In the genomic region with DNA sequence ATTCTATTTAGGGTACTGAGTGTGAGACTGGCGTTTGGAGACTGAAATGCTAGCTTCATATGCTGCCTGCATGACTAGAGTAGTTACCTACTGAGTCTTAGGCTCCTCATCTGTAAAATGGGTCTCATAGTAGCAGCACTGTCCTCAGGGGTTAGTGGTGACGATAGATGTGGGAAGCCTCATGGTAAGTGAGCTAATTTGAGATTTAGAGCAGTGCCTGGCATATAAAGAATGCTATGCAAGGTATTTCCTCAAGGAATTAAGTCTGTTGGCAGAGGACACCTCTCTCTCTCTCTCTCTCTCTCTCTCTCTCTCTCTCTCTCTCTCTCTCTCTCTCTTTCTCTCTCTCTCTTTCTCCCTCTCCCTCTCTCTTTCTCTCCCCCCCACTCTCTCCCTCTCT, we compare ENCODE assay signal across 18 mouse cellular contexts.
A peak's percentile ranks its signal among the peaks of the same experiment; 100 is the strongest.
DNase-seq lines count a peak whose midpoint lies in the region; ATAC-seq and TF ChIP-seq lines count a peak whose summit lies in the region.
"Had no signal": no experiment of that assay in that cellular context is flagged by ENCODE, and none has a peak within 500 bp of the region (broad histone marks: within the 10 kb centered on the region; RNA-seq: fewer than 3 reads in every experiment).

No protein-coding gene starts in this region.

- no peaks in the 10 kb centered on the region for H3K9me3 ChIP-seq in heart, embryonic 12.5 days (replicated peaks)
- H3K9me3 ChIP-seq in intestine, embryonic 14.5 days (ENCODE audit: control insufficient read depth, low read length): no peaks in the 10 kb centered on the region
- no peaks in the 10 kb centered on the region for H3K9me3 ChIP-seq in intestine, embryonic 16.5 days (ENCODE audit: control insufficient read depth, low read length)
- H3K9me3 ChIP-seq: embryonic facial prominence, embryonic 13.5 days; forebrain, embryonic 13.5 days; hindbrain, embryonic 12.5 days had no signal

- H3K36me3 ChIP-seq in heart, embryonic 12.5 days: no peaks in the 10 kb centered on the region
- H3K36me3 ChIP-seq in intestine, embryonic 14.5 days (ENCODE audit: control insufficient read depth, insufficient read depth, low read length): no peaks in the 10 kb centered on the region
- no peaks in the 10 kb centered on the region for H3K36me3 ChIP-seq in intestine, embryonic 16.5 days (ENCODE audit: control insufficient read depth, insufficient read depth, low read length)
- no peaks in the 10 kb centered on the region for H3K36me3 ChIP-seq in myocyte (ENCODE audit: control insufficient read depth, insufficient read depth)
- H3K36me3 ChIP-seq: embryonic facial prominence, embryonic 13.5 days; hindbrain, embryonic 12.5 days had no signal

- H3K4me3 ChIP-seq in heart, embryonic 12.5 days: no peak overlapping the region
- H3K4me3 ChIP-seq in intestine, embryonic 14.5 days (ENCODE audit: low read depth, low read length): no peak overlapping the region
- H3K4me3 ChIP-seq in intestine, embryonic 16.5 days (ENCODE audit: low read length): no peak overlapping the region
- H3K4me3 ChIP-seq in myocyte: no peak overlapping the region
- H3K4me3 ChIP-seq: embryonic facial prominence, embryonic 13.5 days; forebrain, embryonic 13.5 days; hindbrain, embryonic 12.5 days had no signal

- WGBS in heart, embryonic 12.5 days: 65% methylated on average over 2 of the region's 2 CpGs
- 69% methylated on average over 2 of the region's 2 CpGs for WGBS in intestine, embryonic 14.5 days
- 64% methylated on average over 2 of the region's 2 CpGs for WGBS in intestine, embryonic 16.5 days

- peak overlapping the region; percentile 70 for H3K27ac ChIP-seq in heart, embryonic 12.5 days (ENCODE audit: poor library complexity, severe bottlenecking)
- peak overlapping the region; percentile 77; the same call in 1 of the 2 replicates for H3K27ac ChIP-seq in intestine, embryonic 14.5 days (ENCODE audit: low read depth)
- no peak overlapping the region for H3K27ac ChIP-seq in intestine, embryonic 16.5 days (ENCODE audit: low read length)
- H3K27ac ChIP-seq: embryonic facial prominence, embryonic 13.5 days; forebrain, embryonic 13.5 days; hindbrain, embryonic 12.5 days had no signal

- no peak overlapping the region for H3ac ChIP-seq in myocyte (ENCODE audit: control insufficient read depth, insufficient read length)

- peaks cover 23% of the 10 kb centered on the region for H3K4me1 ChIP-seq in heart, embryonic 12.5 days (replicated peaks)
- H3K4me1 ChIP-seq in intestine, embryonic 14.5 days (replicated peaks; ENCODE audit: control insufficient read depth, insufficient read depth, low read length): no peaks in the 10 kb centered on the region
- no peaks in the 10 kb centered on the region; the same call in 1 of the 2 replicates for H3K4me1 ChIP-seq in intestine, embryonic 16.5 days (ENCODE audit: control insufficient read depth, insufficient read depth, low read length)
- H3K4me1 ChIP-seq: hindbrain, embryonic 12.5 days had no signal

- H3K27me3 ChIP-seq in heart, embryonic 12.5 days (replicated peaks): no peaks in the 10 kb centered on the region
- no peaks in the 10 kb centered on the region for H3K27me3 ChIP-seq in intestine, embryonic 14.5 days (replicated peaks; ENCODE audit: control insufficient read depth, insufficient read depth, low read length)
- no peaks in the 10 kb centered on the region for H3K27me3 ChIP-seq in intestine, embryonic 16.5 days (replicated peaks; ENCODE audit: control insufficient read depth, insufficient read depth, low read length)
- no peaks in the 10 kb centered on the region for H3K27me3 ChIP-seq in myocyte (ENCODE audit: control insufficient read depth, insufficient read depth, insufficient read length)
- H3K27me3 ChIP-seq: forebrain, embryonic 13.5 days; hindbrain, embryonic 12.5 days had no signal

- no peak overlapping the region for H3K4me2 ChIP-seq in heart, embryonic 12.5 days
- H3K4me2 ChIP-seq in intestine, embryonic 14.5 days (ENCODE audit: low read length): no peak overlapping the region
- H3K4me2 ChIP-seq in intestine, embryonic 16.5 days (ENCODE audit: low read depth, low read length): no peak overlapping the region
- H3K4me2 ChIP-seq in myocyte (ENCODE audit: low read depth): peak overlapping the region; percentile 95
- H3K4me2 ChIP-seq: embryonic facial prominence, embryonic 13.5 days; forebrain, embryonic 13.5 days; hindbrain, embryonic 12.5 days had no signal

- H3K9ac ChIP-seq in heart, embryonic 12.5 days: no peak overlapping the region
- no peak overlapping the region for H3K9ac ChIP-seq in intestine, embryonic 14.5 days (ENCODE audit: low read length)
- H3K9ac ChIP-seq in intestine, embryonic 16.5 days (ENCODE audit: low read depth, low read length): no peak overlapping the region
- H3K9ac ChIP-seq: embryonic facial prominence, embryonic 13.5 days; forebrain, embryonic 13.5 days; hindbrain, embryonic 12.5 days had no signal

- ATAC-seq in heart, embryonic 12.5 days (ENCODE audit: insufficient number of reproducible peaks, low FRiP score): no peak
- no peak for ATAC-seq in intestine, embryonic 14.5 days (replicated peaks; ENCODE audit: low FRiP score, low TSS enrichment, low read depth)
- no peak for ATAC-seq in intestine, embryonic 16.5 days
- ATAC-seq: forebrain, embryonic 13.5 days had no signal

- TF ChIP-seq POLR2A in myocyte (IDR thresholded peaks at IDR 0.05; ENCODE audit: insufficient read length, low read depth): no peak

- no peaks in the 10 kb centered on the region for H3K79me2 ChIP-seq in myocyte (ENCODE audit: control insufficient read depth, insufficient read depth)

- DNase-seq in heart, adult 18-20 months: no peak
- DNase-seq in intestine, embryonic 14.5 days (ENCODE audit: low spot score): no peak
- no peak for DNase-seq in layer of hippocampus, postnatal 25 days (ENCODE audit: extremely low spot score in 1 of 2, low spot score in 1 of 2)
- no peak for DNase-seq in testis, postnatal 10 days (ENCODE audit: low spot score)
- DNase-seq: cerebellum, adult 8-10 months; cerebellum, postnatal 36 days; embryo, embryonic 11 days; kidney, adult 8-10 months; kidney, postnatal 14 days; layer of hippocampus, postnatal 36 days; midbrain, embryonic 14.5 days; right cerebral cortex, postnatal 4 days had no signal

TF ChIP-seq in myocyte, 11 proteins besides CTCF, POLR2A, EP300 and RAD21:
- TF ChIP-seq MAX (IDR thresholded peaks at IDR 0.05; ENCODE audit: low read depth) (no peak), CEBPB (IDR thresholded peaks at IDR 0.05; ENCODE audit: insufficient read depth, poor library complexity, severe bottlenecking) (no peak), E2F4 (IDR thresholded peaks at IDR 0.05; ENCODE audit: insufficient read depth) (no peak), MYOG (IDR thresholded peaks at IDR 0.05; ENCODE audit: control insufficient read depth in 1 of 3, insufficient read depth in 1 of 3, insufficient read length in 2 of 3, low read depth in 2 of 3) (no peak), REST (IDR thresholded peaks at IDR 0.05; ENCODE audit: insufficient read depth, insufficient read length) (no peak)
